Mouse (Mus musculus): Measurements from ENCODE around the gene Epha4. TPM values are rescaled to one million over a fixed set of nuclear protein-coding genes. Genes with fewer than 3 reads are reported as not detected.
A peak's percentile ranks its signal among the peaks of the same experiment; 100 is the strongest.

Gene Epha4
- polyA plus RNA-seq, 1 experiment from 2014 or later: 93.3 TPM

DNA sequence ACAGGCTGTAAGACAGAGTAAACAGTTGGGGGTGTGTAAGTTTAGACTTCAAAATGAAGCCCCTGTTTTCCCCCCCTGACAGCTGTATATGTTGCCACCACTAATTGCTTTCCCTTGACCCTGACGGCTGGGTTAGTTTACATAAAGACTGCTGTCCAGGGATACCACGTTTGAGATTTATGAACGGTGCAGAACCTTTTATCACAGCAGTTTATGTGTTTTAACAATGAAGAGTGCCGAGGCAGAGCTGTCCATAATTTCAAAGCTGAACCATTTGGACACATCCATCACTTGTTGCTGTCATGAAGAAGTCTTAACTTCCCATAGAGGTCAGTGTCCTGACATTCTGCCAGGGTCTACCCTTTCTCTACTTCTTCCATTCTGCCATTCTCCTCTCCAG, 79.8 kb downstream of the Epha4 start:
- Histone ChIP-seq H3K9me3 (no peaks in the 10 kb centered on the region), H3K4me1 (peaks cover 59% of the 10 kb centered on the region), H3K9ac (replicated peaks) (no peak overlapping the region), H3K4me3 (no peak overlapping the region), H3K27me3 (no peaks in the 10 kb centered on the region), H3K4me2 (replicated peaks) (no peak overlapping the region), H3K27ac (replicated peaks) (no peak overlapping the region), H3K36me3 (no peaks in the 10 kb centered on the region)
- 14% methylated on average over 4 of the region's 4 CpGs for WGBS
- ATAC-seq (replicated peaks): no peak

- no peaks in the 10 kb centered on the region for H3K36me3 ChIP-seq
- 91% methylated on average over 3 of the region's 3 CpGs for WGBS
Observed at GRCm38 (mm10) chr1:77433148-77433547, 81.7 kb downstream of the Epha4 start.

DNA sequence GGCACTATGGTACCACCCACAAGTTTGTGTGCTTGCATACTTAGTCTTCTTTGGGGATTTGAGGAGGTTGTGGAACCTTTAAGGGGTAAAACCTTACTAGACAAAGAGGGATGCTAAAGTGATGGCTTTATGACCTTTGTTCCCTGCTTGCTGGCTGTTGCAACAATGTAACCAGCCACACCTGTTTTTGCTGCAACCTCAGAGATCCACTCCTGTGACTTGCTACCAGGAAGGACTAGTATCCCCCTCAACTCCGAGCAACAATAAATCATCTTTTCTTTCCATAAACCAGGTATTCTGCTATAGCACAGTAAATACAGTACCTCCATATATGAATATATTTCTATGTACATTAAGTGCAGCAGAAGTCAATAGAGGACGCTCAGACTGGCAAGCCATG, 82.4 kb downstream of the Epha4 start:
- no peaks in the 10 kb centered on the region for H3K9me3 ChIP-seq
- 88% methylated on average over 2 of the region's 2 CpGs for WGBS
- H3K27ac ChIP-seq (replicated peaks): no peak overlapping the region
- H3K4me2 ChIP-seq (replicated peaks): no peak overlapping the region
- H3K4me3 ChIP-seq: no peak overlapping the region
- ATAC-seq (replicated peaks): no peak
- H3K27me3 ChIP-seq: no peaks in the 10 kb centered on the region
- peaks cover 58% of the 10 kb centered on the region for H3K4me1 ChIP-seq
- no peak overlapping the region for H3K9ac ChIP-seq (replicated peaks)
- no peaks in the 10 kb centered on the region for H3K36me3 ChIP-seq

More at GRCm38 (mm10) chr1:77433148-77433547, 81.7 kb downstream of the Epha4 start:
- Histone ChIP-seq H3K27ac (replicated peaks) (no peak overlapping the region; the same call in 1 of the 2 replicates), H3K4me1 (peaks cover 59% of the 10 kb centered on the region), H3K9ac (replicated peaks) (no peak overlapping the region), H3K4me3 (no peak overlapping the region), H3K9me3 (no peaks in the 10 kb centered on the region), H3K27me3 (no peaks in the 10 kb centered on the region), H3K4me2 (replicated peaks) (no peak overlapping the region)
- no peak for ATAC-seq (replicated peaks)

- 40% methylated on average over 6 of the region's 6 CpGs for WGBS
- Histone ChIP-seq H3K4me3 (no peak overlapping the region), H3K9me3 (no peaks in the 10 kb centered on the region), H3K36me3 (no peaks in the 10 kb centered on the region), H3K27ac (replicated peaks) (no peak overlapping the region), H3K4me2 (replicated peaks) (no peak overlapping the region), H3K4me1 (peaks cover 46% of the 10 kb centered on the region), H3K27me3 (no peaks in the 10 kb centered on the region), H3K9ac (replicated peaks) (no peak overlapping the region)
- ATAC-seq (replicated peaks): no peak
Observed at GRCm38 (mm10) chr1:77429174-77429573, 85.7 kb downstream of the Epha4 start.

- H3K4me1 ChIP-seq: peaks cover 48% of the 10 kb centered on the region
- peak; percentile 71 for ATAC-seq (replicated peaks)
- no peak overlapping the region for H3K4me3 ChIP-seq
- WGBS: 37% methylated on average over 6 of the region's 6 CpGs
- H3K36me3 ChIP-seq: no peaks in the 10 kb centered on the region
- H3K9ac ChIP-seq (replicated peaks): no peak overlapping the region
- no peaks in the 10 kb centered on the region for H3K27me3 ChIP-seq
- H3K4me2 ChIP-seq (replicated peaks): no peak overlapping the region
- peak overlapping the region; percentile 22 for H3K27ac ChIP-seq (replicated peaks)
- no peaks in the 10 kb centered on the region for H3K9me3 ChIP-seq
Observed at GRCm38 (mm10) chr1:77426956-77427355, 87.9 kb downstream of the Epha4 start.

- Histone ChIP-seq H3K4me2 (replicated peaks) (no peak overlapping the region), H3K4me3 (no peak overlapping the region), H3K9ac (replicated peaks) (no peak overlapping the region), H3K36me3 (no peaks in the 10 kb centered on the region), H3K4me1 (peaks cover 45% of the 10 kb centered on the region), H3K9me3 (no peaks in the 10 kb centered on the region), H3K27ac (replicated peaks) (no peak overlapping the region), H3K27me3 (no peaks in the 10 kb centered on the region)
- 75% methylated on average over 3 of the region's 3 CpGs for whole genome bisulfite sequencing
- no peak for ATAC-seq (replicated peaks)
Observed at GRCm38 (mm10) chr1:77425171-77425570, 89.7 kb downstream of the Epha4 start.

- Histone ChIP-seq H3K4me2 (replicated peaks) (no peak overlapping the region), H3K27me3 (no peaks in the 10 kb centered on the region), H3K36me3 (no peaks in the 10 kb centered on the region), H3K9me3 (no peaks in the 10 kb centered on the region), H3K4me3 (no peak overlapping the region), H3K9ac (replicated peaks) (no peak overlapping the region), H3K4me1 (peaks cover 41% of the 10 kb centered on the region), H3K27ac (replicated peaks) (no peak overlapping the region)
- ATAC-seq (replicated peaks): no peak
- 75% methylated on average over 3 of the region's 3 CpGs for WGBS
Observed at GRCm38 (mm10) chr1:77421081-77421480, 93.8 kb downstream of the Epha4 start.

- Histone ChIP-seq H3K27me3 (no peaks in the 10 kb centered on the region), H3K9me3 (no peaks in the 10 kb centered on the region), H3K4me3 (no peak overlapping the region), H3K27ac (replicated peaks) (no peak overlapping the region), H3K4me1 (peaks cover 45% of the 10 kb centered on the region), H3K36me3 (no peaks in the 10 kb centered on the region), H3K9ac (replicated peaks) (no peak overlapping the region), H3K4me2 (replicated peaks) (no peak overlapping the region)
- no peak for ATAC-seq (replicated peaks)
- 38% methylated on average over 2 of the region's 2 CpGs for WGBS
Observed at GRCm38 (mm10) chr1:77420348-77420747, 94.5 kb downstream of the Epha4 start.

DNA sequence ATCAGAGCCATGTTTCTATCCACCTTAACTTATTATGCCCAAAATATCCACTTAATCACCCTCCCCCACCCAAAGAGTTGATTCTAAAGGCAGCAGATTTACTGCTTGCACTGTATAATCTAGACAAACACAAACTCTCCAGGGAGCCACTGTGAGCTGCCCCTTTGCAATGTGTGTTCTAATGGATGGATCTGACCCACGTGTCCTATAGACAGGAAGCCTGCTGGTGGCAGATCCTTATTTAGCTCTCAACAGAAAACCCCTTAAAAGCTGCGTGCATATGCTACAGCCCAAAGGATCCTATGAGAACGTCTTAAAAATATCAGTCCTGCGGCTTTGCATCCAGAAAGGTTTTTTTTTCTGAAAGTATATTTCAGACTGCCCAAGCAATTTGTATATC, 98.0 kb downstream of the Epha4 start:
- H3K4me1 ChIP-seq: peaks cover 57% of the 10 kb centered on the region
- no peak for ATAC-seq (replicated peaks)
- H3K36me3 ChIP-seq: no peaks in the 10 kb centered on the region
- H3K4me2 ChIP-seq (replicated peaks): no peak overlapping the region
- H3K9me3 ChIP-seq: no peaks in the 10 kb centered on the region
- no peak overlapping the region for H3K4me3 ChIP-seq
- H3K27ac ChIP-seq (replicated peaks): no peak overlapping the region
- no peak overlapping the region for H3K9ac ChIP-seq (replicated peaks)
- WGBS: 55% methylated on average over 4 of the region's 4 CpGs
- no peaks in the 10 kb centered on the region for H3K27me3 ChIP-seq

DNA sequence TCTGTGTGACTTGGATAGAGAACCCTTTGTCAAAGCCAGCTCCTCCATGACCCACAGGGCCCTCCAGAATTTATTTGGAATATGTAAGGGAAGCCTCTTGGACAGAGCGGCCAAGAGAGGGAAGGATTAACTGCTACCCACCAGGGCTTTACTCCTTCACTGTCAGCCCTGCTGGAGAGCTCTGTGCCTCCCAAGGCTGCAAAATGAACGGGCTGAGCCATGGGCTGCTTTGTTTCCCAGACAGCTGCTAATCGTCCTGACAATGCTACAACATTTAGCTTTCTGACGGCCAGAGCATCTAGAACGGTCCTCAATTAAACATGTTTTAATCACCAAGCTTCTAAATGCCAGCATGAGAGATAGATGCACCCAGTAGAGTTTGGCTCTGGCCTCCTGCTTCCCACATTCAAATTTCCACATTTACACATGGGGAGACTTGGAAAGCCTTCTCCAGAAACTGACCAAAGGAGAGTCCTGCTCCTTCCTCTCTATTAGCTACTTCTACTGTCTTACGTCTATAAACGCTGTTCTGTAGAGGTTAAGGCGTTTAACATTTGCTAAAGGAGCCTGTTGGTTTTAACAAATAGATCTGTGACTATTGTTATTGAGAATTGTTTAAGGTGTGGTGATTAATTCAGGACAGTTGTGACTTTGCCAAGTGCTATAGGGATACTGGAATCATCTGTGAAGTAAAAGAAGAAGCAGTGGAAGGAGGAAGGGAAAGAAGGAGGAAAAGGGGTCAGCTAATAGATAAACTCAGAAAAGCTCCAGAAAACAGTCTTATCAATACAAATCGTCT, 101.8 kb downstream of the Epha4 start:
- 35% methylated on average over 9 of the region's 9 CpGs for WGBS
- no peak for ATAC-seq (replicated peaks)
- H3K27me3 ChIP-seq: no peaks in the 10 kb centered on the region
- H3K4me2 ChIP-seq (replicated peaks): no peak overlapping the region
- no peak overlapping the region for H3K4me3 ChIP-seq
- H3K4me1 ChIP-seq: peaks cover 66% of the 10 kb centered on the region
- no peaks in the 10 kb centered on the region for H3K9me3 ChIP-seq
- H3K27ac ChIP-seq (replicated peaks): peak overlapping the region; percentile 8; the same call in 1 of the 2 replicates
- H3K36me3 ChIP-seq: no peaks in the 10 kb centered on the region
- H3K9ac ChIP-seq (replicated peaks): no peak overlapping the region

- 61% methylated on average over 13 of the region's 13 CpGs for WGBS
- Histone ChIP-seq H3K4me1 (peaks cover 74% of the 10 kb centered on the region), H3K27me3 (no peaks in the 10 kb centered on the region), H3K9ac (replicated peaks) (no peak overlapping the region), H3K9me3 (no peaks in the 10 kb centered on the region), H3K4me3 (no peak overlapping the region), H3K36me3 (no peaks in the 10 kb centered on the region), H3K4me2 (replicated peaks) (no peak overlapping the region), H3K27ac (replicated peaks) (no peak overlapping the region)
- no peak for ATAC-seq (replicated peaks)
Observed at GRCm38 (mm10) chr1:77412285-77412684, 102.6 kb downstream of the Epha4 start.

- H3K4me1 ChIP-seq: peaks cover 77% of the 10 kb centered on the region
- no peaks in the 10 kb centered on the region for H3K36me3 ChIP-seq
- H3K4me3 ChIP-seq: no peak overlapping the region
- H3K27me3 ChIP-seq: no peaks in the 10 kb centered on the region
- 79% methylated on average over 4 of the region's 4 CpGs for WGBS
- no peaks in the 10 kb centered on the region for H3K9me3 ChIP-seq
- peak overlapping the region; percentile 54; the same call in 1 of the 2 replicates for H3K27ac ChIP-seq (replicated peaks)
- ATAC-seq (replicated peaks): no peak
- no peak overlapping the region for H3K9ac ChIP-seq (replicated peaks)
- H3K4me2 ChIP-seq (replicated peaks): no peak overlapping the region
Observed at GRCm38 (mm10) chr1:77411222-77411621, 103.7 kb downstream of the Epha4 start.

DNA sequence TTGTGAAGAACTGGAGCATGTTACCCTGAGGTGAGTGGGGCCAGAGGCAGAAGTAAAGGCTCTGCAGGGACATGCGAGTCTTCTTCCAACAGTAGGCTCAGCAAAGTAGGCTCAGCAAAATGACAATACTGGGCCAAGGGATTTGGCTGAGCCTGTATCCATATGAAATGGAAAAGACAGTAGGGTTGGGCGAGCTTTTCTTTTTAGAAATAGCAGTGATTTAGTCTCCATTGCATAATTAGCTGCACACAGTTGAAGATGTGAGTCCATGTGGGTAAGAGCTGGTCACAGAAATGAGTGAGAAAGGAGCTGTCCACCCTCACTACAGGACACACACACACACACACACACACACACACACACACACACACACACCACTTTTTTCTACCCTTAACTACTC, 104.2 kb downstream of the Epha4 start:
- Histone ChIP-seq H3K27me3 (no peaks in the 10 kb centered on the region), H3K4me1 (peaks cover 77% of the 10 kb centered on the region), H3K9ac (replicated peaks) (no peak overlapping the region), H3K4me2 (replicated peaks) (no peak overlapping the region), H3K27ac (replicated peaks) (peak overlapping the region; percentile 54; the same call in 1 of the 2 replicates), H3K9me3 (no peaks in the 10 kb centered on the region), H3K36me3 (no peaks in the 10 kb centered on the region), H3K4me3 (no peak overlapping the region)
- 52% methylated on average over 2 of the region's 2 CpGs for WGBS
- no peak for ATAC-seq (replicated peaks)

All from forebrain, embryonic 15.5 days (tissue).